Mouse (Mus musculus) stomach, postnatal 0 days (tissue): ENCODE results near the gene Fbxw2.

Experiments
- CTCF ChIP-seq: IDR thresholded peaks from 2 replicates; pipeline ENCODE4 v1.5.1; 2016; ENCODE audit warnings: antibody characterized with exemption, low read depth, mild to moderate bottlenecking, moderate library complexity
- EP300 ChIP-seq: optimal IDR thresholded peaks from 2 replicates; pipeline ENCODE3; 2016; ENCODE audit warnings: antibody characterized with exemption

GRCm38 (mm10) chr2:34874271-34874670, 48.2 kb upstream of the Fbxw2 start, which contains the start of gene Cutal:
- TF ChIP-seq CTCF (no peak), EP300 (no peak)
